Mouse (Mus musculus) gastrocnemius, adult 2 months (tissue): ENCODE data around the gene Mmp24. TPM values are rescaled to one million over a fixed set of nuclear protein-coding genes. Genes with fewer than 3 reads are reported as not detected.
"Not testable (repeated sequence)": the region's sequence is repeated elsewhere in the genome, so short reads cannot be mapped to it uniquely, and the experiment has no call there.

Experiments
- DNase-seq: peaks from one replicate; pipeline ENCODE4 v3.0.0; 2022
- H3K27ac ChIP-seq: fragments of 200-600 bp; 2 replicates; pipeline ENCODE4 v1.8.1; 2022; ENCODE audit warnings: mild to moderate bottlenecking
- H3K4me3 ChIP-seq: fragments of 200-600 bp; 2 replicates; pipeline ENCODE4 v1.8.1; 2022; ENCODE audit warnings: mild to moderate bottlenecking, moderate library complexity
- CTCF ChIP-seq: fragments of 200-600 bp; IDR thresholded peaks from 2 replicates; pipeline ENCODE4 v1.8.1; 2022; ENCODE audit warnings: antibody characterized with exemption, mild to moderate bottlenecking, moderate library complexity
- intact Hi-C: fragments of 180-260 bp; cut with DNase I; formaldehyde crosslinking; loops from one replicate; pipeline ENCODE4 v1.15.1; 2025
- total RNA-seq, 2 experiments: library from RNA; stranded (reverse); gene quantifications; 2 replicates each; pipeline ENCODE4 v1.2.3; 2021

Gene Mmp24
- total RNA-seq, 2 experiments from 2014 or later = not detected

DNA sequence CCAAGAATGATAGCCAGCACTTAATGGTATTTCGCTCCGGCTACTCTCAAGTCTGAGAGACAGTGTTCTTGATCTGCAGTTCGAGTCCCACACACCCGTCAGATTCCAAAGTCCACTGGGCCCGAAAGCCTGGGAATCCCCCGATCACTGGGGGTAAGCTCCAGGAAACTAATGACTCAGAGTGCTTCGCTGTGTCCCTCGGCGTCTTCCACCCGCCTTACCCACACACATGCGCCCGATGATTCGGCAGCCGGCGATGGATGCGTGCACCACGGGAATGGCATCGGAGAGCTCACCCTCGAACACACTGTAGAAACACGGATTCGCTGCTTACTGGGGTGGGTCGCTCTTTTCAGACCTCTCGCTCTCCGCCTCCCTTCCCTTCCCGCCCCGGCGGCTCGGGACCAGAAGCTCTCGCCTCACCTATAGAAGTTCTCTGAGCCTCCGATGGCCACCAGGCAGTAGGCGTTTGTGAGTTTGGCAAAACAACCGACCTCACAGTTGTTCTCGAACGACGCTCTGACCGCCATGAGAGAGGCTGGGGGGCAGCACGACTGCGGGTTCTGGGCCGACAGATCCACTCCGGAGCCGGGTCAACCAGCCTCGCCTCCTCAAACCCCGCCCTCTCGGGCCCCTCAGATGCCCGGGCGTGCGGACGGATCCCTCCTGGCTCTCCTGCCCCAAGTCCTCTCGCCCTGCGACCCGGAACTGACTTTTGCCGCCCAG lies 50.9 kb downstream of the Mmp24 start:
- H3K27ac ChIP-seq = peak overlapping the region; percentile 87
- no peak for TF ChIP-seq CTCF
- peak overlapping the region; percentile 95 for H3K4me3 ChIP-seq
- DNase-seq = no peak
- intact Hi-C loops = no loop called here

GRCm38 (mm10) chr2:155826630-155827424 lies 51.7 kb downstream of the Mmp24 start, which contains the start of gene Eif6:
Gene Eif6, minus strand, starts transcription at chr2:155826925.
- peak; percentile 90 for DNase-seq
- Histone ChIP-seq H3K4me3 (peak within 1 kb of the TSS; percentile 95), H3K27ac (peak within 1 kb of the TSS; percentile 87)
- intact Hi-C loops = no loop called here
- no peak for TF ChIP-seq CTCF

DNA sequence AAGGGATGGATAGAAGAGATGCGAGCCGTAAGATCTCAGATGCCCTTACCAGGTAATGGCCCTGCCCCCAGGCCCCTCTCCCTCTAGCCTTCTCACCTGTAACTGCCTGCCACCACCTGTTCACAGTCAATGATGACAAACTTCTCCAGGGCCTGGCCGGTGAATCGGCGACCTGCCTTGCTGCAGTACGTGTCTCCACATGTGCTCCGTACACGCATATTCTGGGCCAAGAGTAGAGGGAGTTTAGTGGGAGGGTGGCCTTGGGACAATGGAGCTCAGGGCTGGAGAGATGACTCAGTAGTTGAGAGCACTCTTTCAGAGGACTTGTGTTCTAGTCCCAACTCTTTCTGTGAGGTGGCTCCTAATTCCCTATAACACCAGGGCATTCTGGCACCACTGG lies 55.7 kb downstream of the Mmp24 start:
- no peak for DNase-seq
- TF ChIP-seq CTCF = no peak

DNA sequence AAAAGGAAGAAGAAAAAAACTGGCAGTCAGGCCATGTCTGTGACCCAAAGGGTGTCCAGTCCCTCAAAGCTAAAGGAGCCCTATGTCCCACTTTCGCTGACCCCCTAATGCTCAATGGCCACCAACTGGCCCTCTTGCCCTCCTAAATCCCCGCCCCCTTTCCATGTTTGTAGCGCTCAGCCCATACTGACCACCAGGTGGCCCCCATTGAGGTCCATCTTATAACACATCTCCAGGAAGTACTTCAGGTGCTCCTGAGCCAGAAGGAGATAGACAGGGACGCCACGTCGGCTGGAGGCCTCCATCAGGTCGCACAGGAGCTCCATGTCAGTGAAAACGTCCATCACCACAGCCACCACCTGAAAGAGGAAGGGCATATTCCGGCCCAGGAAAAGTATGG lies 56.2 kb downstream of the Mmp24 start:
- intact Hi-C loops = no loop called here
- H3K27ac ChIP-seq = no peak overlapping the region
- TF ChIP-seq CTCF = peak; percentile 27; the same call in 1 of the 2 replicates
- no peak for DNase-seq
- H3K4me3 ChIP-seq = no peak overlapping the region

More for the DNA sequence above, 55.7 kb downstream of the Mmp24 start:
- Histone ChIP-seq H3K27ac (no peak overlapping the region), H3K4me3 (no peak overlapping the region)
- intact Hi-C loops = no loop called here

GRCm38 (mm10) chr2:155832087-155832486 lies 56.9 kb downstream of the Mmp24 start:
- intact Hi-C loops, H3K27ac ChIP-seq, H3K4me3 ChIP-seq, DNase-seq: not testable (repeated sequence)
- peak; percentile 38 for TF ChIP-seq CTCF

GRCm38 (mm10) chr2:155834732-155835131 lies 59.6 kb downstream of the Mmp24 start, which contains the start of gene Fam83c:
Gene Fam83c, minus strand, starts transcription at chr2:155834854.
- TF ChIP-seq CTCF = no peak
- no peak for DNase-seq
- no peak within 1 kb of the TSS for H3K4me3 ChIP-seq
- no peak within 1 kb of the TSS for H3K27ac ChIP-seq
- intact Hi-C loops = no loop called here

DNA sequence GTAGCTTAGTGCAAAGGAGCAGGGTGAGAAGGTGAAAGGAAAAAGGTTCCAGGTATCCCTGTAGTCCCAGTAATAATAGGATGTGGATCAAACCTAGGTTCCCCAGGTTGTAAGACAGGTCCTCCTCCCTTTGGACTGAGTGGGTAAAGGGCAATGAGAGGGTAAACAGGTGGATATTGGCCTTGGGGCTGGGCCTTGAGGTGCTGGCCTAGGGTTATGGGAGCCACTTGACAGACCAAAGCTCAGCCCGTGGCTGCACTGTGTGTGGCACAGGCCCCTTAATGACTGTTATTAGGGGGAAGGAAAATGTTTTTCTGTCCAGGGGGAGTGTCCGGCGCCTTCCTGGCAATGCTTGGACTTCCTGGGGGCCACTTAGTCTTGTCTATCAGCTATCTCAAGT lies 62.8 kb downstream of the Mmp24 start:
- TF ChIP-seq CTCF = no peak
- intact Hi-C loops = no loop called here
- no peak for DNase-seq
- Histone ChIP-seq H3K4me3 (no peak overlapping the region), H3K27ac (no peak overlapping the region)

GRCm38 (mm10) chr2:155838961-155839360 lies 63.8 kb downstream of the Mmp24 start:
- Histone ChIP-seq H3K27ac (no peak overlapping the region), H3K4me3 (no peak overlapping the region)
- no peak for TF ChIP-seq CTCF
- intact Hi-C loops = no loop called here
- no peak for DNase-seq

- intact Hi-C loops = loop anchor here (1.0 kb wide), 1 partner anchor 99 kb away; no protein-coding TSS in a partner anchor
- TF ChIP-seq CTCF = no peak
- Histone ChIP-seq H3K4me3 (no peak overlapping the region), H3K27ac (no peak overlapping the region)
- no peak for DNase-seq
Measured at GRCm38 (mm10) chr2:155846930-155847329, 71.8 kb downstream of the Mmp24 start.

GRCm38 (mm10) chr2:155848291-155848690 lies 73.1 kb downstream of the Mmp24 start:
- Histone ChIP-seq H3K27ac (no peak overlapping the region), H3K4me3 (no peak overlapping the region)
- intact Hi-C loops = no loop called here
- DNase-seq = peak; percentile 83
- peak; percentile 87 for TF ChIP-seq CTCF

GRCm38 (mm10) chr2:155849464-155849863 lies 74.3 kb downstream of the Mmp24 start:
- no peak for TF ChIP-seq CTCF
- intact Hi-C loops = no loop called here
- no peak for DNase-seq
- Histone ChIP-seq H3K4me3 (no peak overlapping the region), H3K27ac (no peak overlapping the region)

GRCm38 (mm10) chr2:155850120-155850519 lies 75.0 kb downstream of the Mmp24 start:
- Histone ChIP-seq H3K27ac (no peak overlapping the region), H3K4me3 (no peak overlapping the region)
- TF ChIP-seq CTCF = no peak
- no peak for DNase-seq
- intact Hi-C loops = no loop called here

DNA sequence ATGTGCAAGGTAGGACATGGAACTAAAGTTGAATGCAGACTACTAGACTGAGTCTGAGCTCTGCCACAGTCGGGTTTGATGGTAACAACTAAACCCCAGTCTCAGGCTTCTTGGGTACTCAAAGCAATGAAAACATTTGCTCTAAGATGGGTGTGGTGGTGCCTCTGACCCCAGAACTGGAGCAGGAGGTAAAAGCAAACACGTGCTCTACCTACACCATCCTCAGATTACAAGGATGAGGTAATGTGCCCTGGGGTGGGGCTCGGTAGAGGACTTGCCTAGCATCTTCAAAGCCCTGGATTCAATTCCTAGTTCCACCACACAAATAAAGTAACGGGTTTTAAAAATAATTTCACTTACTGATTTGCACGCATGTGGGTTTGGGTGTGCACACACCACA lies 77.4 kb downstream of the Mmp24 start:
- no peak for DNase-seq
- no peak for TF ChIP-seq CTCF
- no peak overlapping the region for H3K27ac ChIP-seq
- intact Hi-C loops = no loop called here
- no peak overlapping the region for H3K4me3 ChIP-seq
